Mouse (Mus musculus) fat pad, adult 2 months (tissue): ENCODE data around the gene Bcat2.
A peak's percentile ranks its signal among the peaks of the same experiment; 100 is the strongest.
"Not testable (repeated sequence)": the region's sequence is repeated elsewhere in the genome, so short reads cannot be mapped to it uniquely, and the experiment has no call there.

Experiments
- DNase-seq: peaks from one replicate; pipeline ENCODE4 v3.0.0-alpha.2; 2011; ENCODE audit warnings: low read depth, low spot score; ENCODE audit errors: extremely low read depth

Bcat2 gene

DNA sequence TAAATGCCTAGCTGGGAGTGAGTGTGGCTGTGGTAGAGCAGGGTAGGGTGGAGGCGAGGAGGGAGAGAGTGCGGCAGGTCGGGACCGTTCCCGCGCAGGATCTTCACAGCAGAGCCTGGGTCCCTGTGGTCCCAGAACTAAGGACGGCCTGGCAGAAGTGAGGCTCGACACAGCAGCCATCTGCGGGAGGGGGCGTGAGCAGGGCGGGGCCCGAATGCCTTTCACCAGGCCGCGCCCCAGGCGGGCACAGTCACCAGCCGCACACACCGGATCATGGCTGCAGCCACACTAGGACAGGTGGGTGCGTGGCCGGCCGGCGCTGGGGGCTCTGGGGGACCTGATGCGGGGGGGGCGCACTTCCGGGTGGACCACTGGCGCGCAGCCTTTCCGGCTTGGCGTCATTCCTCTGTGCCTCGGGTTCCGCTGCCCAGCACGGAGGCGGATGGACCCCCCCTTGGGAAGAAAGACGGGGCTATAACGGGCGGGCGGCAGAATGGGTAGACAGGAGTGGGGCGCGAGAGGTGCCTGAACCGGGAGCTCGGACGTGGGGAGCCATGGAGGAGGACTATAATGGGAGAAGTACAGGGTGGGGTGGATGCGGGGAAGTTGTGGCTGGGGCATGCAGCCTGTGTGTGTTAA, at the start of gene Bcat2:
Bcat2 (plus strand) TSS at position 51 of the 639 bp plus-strand sequence.
- DNase-seq = no peak

GRCm38 (mm10) chr7:45520605-45521004, 49.3 kb upstream of the Bcat2 start:
- no peak for DNase-seq

- DNase-seq = no peak
Measured at GRCm38 (mm10) chr7:45521728-45522184, 48.2 kb upstream of the Bcat2 start.

DNA sequence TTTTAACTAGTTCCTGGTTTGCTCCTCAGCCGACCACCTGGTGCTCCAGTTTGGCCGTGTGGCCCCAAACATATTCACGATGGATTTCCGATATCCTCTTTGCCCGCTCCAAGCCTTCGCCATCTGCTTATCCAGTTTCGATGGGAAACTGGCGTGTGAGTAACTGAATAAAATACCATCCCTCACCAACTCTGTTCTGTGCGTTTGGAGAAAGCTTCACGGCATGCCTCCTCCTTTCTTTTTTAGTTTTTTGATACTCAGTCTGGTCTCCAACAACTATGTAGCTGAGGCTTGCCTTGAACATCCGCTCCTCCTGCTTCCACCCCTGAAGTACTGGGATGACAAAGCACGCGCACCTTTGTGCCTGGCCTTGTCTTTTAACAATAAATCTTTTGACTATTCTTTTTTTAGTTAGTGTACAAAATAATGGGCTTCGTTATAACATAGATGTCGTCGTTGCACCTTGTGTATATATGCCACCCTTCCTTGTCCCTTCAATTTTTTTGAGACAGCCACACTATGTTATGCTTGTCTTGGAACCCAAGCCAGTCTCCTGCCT, 47.7 kb upstream of the Bcat2 start:
- no peak for DNase-seq

- DNase-seq = no peak
Measured at GRCm38 (mm10) chr7:45522957-45523676, 46.8 kb upstream of the Bcat2 start.

DNA sequence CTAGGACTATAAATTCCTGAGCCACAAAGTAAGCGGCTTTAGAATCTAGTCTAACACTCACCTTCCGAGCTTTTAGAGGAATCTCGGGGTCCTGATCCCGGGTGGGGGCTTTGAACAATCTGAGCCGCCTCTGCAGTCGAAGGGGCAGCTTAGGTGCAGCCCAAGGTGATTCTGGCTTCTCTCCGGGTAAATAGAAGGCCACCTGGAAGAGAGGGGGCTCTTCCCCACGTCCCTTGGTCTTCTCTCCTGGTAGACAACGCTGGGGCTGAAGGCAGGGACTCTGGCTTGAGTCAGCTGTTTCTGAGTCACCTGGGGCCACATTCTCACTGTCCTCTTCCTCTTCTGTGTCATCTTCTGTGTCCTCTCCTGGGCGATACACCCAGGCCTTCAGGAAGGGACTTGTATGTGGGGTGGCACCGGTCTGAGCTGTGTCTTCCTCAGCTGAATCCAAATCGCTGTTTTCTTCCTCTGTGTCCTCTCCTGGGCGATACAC, 46.2 kb upstream of the Bcat2 start:
- DNase-seq = no peak

DNA sequence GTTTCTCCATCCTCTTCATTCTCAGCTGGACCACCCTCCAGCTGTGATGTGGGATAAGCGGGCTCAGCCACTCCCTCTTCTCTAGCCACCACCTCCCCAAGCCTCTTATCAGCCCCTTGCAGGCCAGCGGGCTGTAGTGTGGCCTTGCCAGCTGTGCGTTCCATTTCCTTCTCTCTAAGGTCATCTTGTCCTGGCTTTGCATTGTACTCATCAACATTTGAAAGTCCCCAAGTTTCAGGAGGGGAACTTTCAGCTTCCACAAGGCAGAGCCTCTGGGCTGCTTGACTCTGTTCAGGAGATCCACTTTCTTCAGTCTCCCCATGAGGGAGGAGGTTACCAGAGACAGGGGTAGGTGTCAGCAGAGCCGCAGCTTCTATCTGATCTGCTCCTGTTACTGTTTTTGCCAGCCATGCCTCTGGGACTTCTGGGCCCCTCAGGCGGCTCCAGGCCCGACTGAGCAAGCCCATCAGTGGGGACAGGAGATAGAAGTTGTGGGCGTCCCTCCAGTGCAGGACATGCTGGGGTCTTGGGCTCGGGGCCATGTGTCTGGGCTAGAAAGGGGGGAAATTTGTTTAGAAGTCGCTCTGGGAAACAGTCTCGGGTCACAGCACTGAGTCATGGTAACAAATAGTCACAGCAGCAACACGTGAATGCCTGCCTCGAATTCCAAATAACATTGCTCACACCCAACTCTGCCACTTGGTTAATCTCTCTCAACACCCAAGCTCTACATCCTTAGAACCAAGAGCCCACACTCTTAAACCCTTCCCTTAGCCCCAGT, 44.9 kb upstream of the Bcat2 start:
- DNase-seq = no peak

DNA sequence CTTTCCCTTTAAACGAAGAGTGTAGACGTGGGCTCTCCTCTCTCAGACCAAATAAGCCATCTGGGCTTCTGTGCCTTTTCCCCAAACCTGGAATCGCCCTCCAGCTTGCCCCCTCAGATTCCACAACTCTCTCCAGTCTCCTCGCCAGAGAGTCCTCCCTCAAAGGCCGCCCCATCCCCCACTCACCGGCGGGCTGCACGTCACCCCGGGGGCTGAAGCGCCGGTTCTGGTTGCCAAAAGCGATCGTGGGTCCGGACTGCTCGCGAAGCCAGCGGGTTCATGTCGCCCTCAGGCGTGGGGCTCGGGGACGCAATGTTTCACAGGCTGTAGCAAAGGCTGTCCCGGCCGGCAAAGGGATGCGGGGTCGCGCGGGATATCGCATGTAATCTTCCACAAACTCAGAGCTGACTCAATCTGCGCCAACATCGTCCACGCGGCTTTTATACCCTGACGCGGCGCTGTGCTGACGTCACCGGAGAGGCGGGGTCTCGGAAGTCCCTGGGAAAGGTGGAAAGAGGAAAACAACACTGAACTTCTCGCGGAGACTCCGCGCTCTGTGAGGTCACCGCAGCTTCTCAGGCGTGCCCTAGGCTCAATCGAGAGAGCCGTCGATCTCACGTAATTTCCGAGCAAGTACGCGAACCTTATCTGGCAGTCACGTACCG, 44.0 kb upstream of the Bcat2 start, which contains the start of the genes Ppp1r15a and Plekha4:
Ppp1r15a (minus strand) TSS at position 460 of the 665 bp plus-strand sequence.
Plekha4 (plus strand) TSS at position 522 of the 665 bp plus-strand sequence.
- no peak for DNase-seq

GRCm38 (mm10) chr7:45526474-45527120, 43.4 kb upstream of the Bcat2 start:
- DNase-seq = no peak

DNA sequence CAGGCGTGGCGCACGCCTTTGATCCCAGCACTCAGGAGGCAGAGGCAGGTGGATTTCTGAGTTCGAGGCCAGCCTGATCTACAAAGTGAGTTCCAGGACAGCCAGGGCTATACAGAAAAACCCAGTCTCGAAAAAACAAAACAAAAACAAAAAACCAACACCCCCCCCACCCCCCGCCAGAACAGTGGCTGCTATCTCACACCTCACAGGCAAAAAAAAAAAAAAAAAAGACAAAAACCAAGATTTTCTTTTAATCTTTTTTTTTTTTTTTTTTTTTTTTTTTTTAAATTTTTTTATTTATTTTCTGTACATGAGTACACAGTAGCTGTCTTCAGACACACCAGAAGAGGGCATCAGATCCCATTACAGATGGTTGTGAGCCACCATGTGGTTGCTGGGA, 42.8 kb upstream of the Bcat2 start:
- not testable (repeated sequence) for DNase-seq

GRCm38 (mm10) chr7:45529461-45529860, 40.5 kb upstream of the Bcat2 start:
- DNase-seq = no peak

DNA sequence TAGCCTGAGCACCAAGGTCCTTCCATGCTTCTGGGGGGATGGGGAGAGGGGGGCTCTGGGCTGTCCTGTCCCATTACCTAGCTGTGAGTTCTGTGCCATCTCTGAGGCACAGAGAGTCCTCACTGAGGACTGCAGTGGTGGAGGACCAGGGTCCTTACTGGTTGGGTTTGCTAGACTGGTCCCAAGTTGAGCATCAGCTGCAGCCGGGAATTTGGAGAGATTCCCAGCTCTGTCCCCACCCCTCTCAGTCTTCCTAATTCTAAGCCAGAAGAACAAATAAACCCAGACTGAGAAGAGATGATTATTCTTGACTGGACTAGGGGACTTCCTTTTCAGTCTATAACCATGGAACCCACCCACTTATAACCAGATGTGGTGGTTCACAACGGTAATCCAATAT, 39.3 kb upstream of the Bcat2 start:
- DNase-seq = no peak

- peak; percentile 57 for DNase-seq
Measured at GRCm38 (mm10) chr7:45535676-45536075, 34.3 kb upstream of the Bcat2 start.

DNA sequence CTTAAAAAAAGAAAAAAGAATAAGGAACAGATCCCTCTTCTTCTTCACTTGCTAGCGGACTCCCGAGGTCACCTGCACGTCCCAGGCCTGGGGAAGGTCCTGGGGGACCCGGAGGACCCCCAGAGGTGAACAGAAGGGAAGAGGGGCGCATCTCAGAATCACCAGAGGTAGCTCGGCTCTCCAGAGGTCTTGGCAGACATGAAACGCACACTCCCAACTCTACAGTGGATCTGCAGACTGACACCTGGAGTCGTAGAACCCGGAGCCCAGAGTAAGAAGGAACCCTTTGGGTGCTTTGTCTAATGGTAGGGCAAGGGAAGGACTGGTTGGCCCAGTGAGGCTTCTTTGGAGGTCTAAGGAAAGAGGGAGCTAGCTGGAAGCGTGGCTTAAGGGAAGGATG, 32.4 kb upstream of the Bcat2 start:
- no peak for DNase-seq

DNA sequence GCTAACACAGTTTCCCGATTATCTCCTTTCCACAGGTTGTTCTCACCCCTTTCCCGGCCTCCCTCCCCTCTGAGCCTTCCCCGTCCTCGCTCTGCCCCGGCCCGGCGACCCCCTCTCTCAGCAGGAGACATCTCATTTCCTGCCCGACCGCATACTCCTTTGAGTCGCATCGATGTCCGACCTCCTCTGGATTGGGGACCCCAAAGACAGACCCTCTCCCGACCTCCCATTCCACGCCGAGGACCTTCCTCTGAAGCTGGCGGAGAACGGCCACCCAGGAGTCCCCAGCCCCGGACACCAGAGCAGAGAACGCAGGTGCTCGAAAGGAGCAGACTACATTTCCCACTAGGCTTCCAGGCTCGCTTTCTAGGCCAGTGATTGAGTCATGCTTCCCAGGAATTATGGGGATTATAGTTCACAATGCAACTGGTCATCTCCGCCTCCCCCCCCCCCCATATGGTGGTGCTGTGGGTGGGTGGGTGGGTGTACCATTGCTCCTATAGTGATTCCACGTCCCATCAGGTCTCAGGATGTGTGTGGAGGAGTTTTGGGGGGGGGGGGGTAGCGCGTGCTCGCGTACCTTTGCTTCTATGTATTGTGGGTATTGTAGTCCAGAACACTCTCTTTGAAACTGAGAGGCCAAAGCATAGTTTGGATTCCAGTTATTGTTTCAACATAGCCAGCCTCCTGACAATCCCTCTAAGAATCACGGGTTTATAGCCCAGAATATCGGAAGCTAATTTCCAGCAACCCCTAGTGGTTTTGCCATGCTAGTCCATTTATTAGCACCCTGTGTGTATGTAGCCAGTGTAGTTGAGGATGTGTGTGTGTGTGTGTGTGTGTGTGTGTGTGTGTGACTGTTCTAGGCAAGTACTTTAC, 31.6 kb upstream of the Bcat2 start:
- DNase-seq = no peak

DNA sequence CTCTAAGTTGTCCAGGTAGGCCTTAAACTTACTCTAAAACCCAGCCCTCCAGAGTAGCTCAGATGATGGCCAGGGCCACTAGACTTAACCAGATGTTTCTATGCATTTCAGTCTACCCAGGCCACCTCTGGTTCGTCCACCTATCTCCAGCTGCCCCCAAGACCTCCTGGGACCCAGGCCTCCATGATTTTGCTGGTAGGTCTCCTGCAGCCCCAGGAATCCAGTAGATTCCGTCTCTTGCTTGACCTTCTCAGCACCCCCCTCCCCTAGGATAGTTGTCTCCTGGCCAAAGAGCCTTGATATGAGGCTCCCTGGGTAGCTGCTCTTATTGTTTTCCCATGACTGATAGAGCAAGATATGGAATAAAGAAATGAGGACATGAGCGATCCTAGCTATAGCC, 30.9 kb upstream of the Bcat2 start:
- DNase-seq = no peak

GRCm38 (mm10) chr7:45540213-45540612, 29.7 kb upstream of the Bcat2 start:
- no peak for DNase-seq

- no peak for DNase-seq
Measured at GRCm38 (mm10) chr7:45544525-45544924, 25.4 kb upstream of the Bcat2 start.
